Mouse (Mus musculus) central nervous system, embryonic 11.5 days (tissue): Measurements from ENCODE around the gene Olfr1106. TPM values are rescaled to one million over a fixed set of nuclear protein-coding genes. Genes with fewer than 3 reads are reported as not detected.

Experiments used
- polyA plus RNA-seq: library from polyadenylated mRNA; depleted of rRNA; stranded (reverse); fragments of >200 nt; gene quantifications from 2 replicates; pipeline ENCODE4 v1.2.3, GENCODE M21; 2012; rRNA removed

The Olfr1106 gene
- polyA plus RNA-seq, result not detected in 2 replicates

GRCm38 (mm10) chr2:87052173-87052572 is at the start of gene Olfr1106:
Olfr1106 (minus strand) TSS chr2:87052273.

GRCm38 (mm10) chr2:87095908-87096307 is 43.8 kb upstream of the Olfr1106 start, which contains the start of gene Olfr1109:
Olfr1109 (minus strand) TSS chr2:87096008.

GRCm38 (mm10) chr2:87075717-87076116 is 23.6 kb upstream of the Olfr1106 start, which contains the start of gene Olfr1107:
Olfr1107 (minus strand) TSS chr2:87075817.

GRCm38 (mm10) chr2:87036431-87036830 is 15.6 kb downstream of the Olfr1106 start, which contains the start of gene Olfr1105:
Olfr1105 (minus strand) TSS chr2:87036531.

GRCm38 (mm10) chr2:87026980-87027379 is 25.1 kb downstream of the Olfr1106 start, which contains the start of gene Olfr1104:
Olfr1104 (minus strand) TSS chr2:87027080.

GRCm38 (mm10) chr2:86998098-86998497 is 54.0 kb downstream of the Olfr1106 start, which contains the start of gene Olfr1102:
Olfr1102 (plus strand) TSS chr2:86998398.

Other genes starting within 250 kb of the Olfr1106 start
- gene Olfr141, start 242.3 kb downstream of the Olfr1106 start, polyA plus RNA-seq, result not detected in 2 replicates
- not detected in 2 replicates for gene Olfr1094, start 227.6 kb downstream of the Olfr1106 start, polyA plus RNA-seq
- gene Olfr1095, start 200.6 kb downstream of the Olfr1106 start, polyA plus RNA-seq, result not detected in 2 replicates
- not detected in 2 replicates for gene Gm13723, start 177.5 kb downstream of the Olfr1106 start, polyA plus RNA-seq
- not detected in 2 replicates for gene Olfr1097, start 160.1 kb downstream of the Olfr1106 start, polyA plus RNA-seq
- gene Olfr1098, start 127.7 kb downstream of the Olfr1106 start, polyA plus RNA-seq, result not detected in 2 replicates
- not detected in 2 replicates for gene Olfr1099, start 91.6 kb downstream of the Olfr1106 start, polyA plus RNA-seq
- gene Olfr1100, start 72.3 kb downstream of the Olfr1106 start, polyA plus RNA-seq, result not detected in 2 replicates
- not detected in 2 replicates for gene Olfr1101, start 61.1 kb downstream of the Olfr1106 start, polyA plus RNA-seq
- not detected in 2 replicates for gene Olfr1102, start 53.9 kb downstream of the Olfr1106 start, polyA plus RNA-seq
- gene Olfr1104, start 25.2 kb downstream of the Olfr1106 start, polyA plus RNA-seq, result not detected in 2 replicates
- not detected in 2 replicates for gene Olfr1105, start 15.7 kb downstream of the Olfr1106 start, polyA plus RNA-seq
- gene Olfr1107, start 23.5 kb upstream of the Olfr1106 start, polyA plus RNA-seq, result not detected in 2 replicates
- gene Olfr1109, start 43.7 kb upstream of the Olfr1106 start, polyA plus RNA-seq, result not detected in 2 replicates
- not detected in 2 replicates for gene Olfr259, start 62.3 kb upstream of the Olfr1106 start, polyA plus RNA-seq
- not detected in 2 replicates for gene Olfr1110, start 88.0 kb upstream of the Olfr1106 start, polyA plus RNA-seq
- not detected in 2 replicates for gene Olfr1111, start 100.4 kb upstream of the Olfr1106 start, polyA plus RNA-seq
- gene Olfr1112, start 135.5 kb upstream of the Olfr1106 start, polyA plus RNA-seq, result not detected in 2 replicates
- gene Olfr1113, start 156.7 kb upstream of the Olfr1106 start, polyA plus RNA-seq, result not detected in 2 replicates
- gene Olfr1115, start 195.7 kb upstream of the Olfr1106 start, polyA plus RNA-seq, result not detected in 2 replicates
- gene Olfr1116, start 215.3 kb upstream of the Olfr1106 start, polyA plus RNA-seq, result not detected in 2 replicates